Mouse (Mus musculus) large intestine, adult 2 months (tissue): ENCODE measurements around the gene Btk. TPM values are rescaled to one million over a fixed set of nuclear protein-coding genes. Genes with fewer than 3 reads are reported as not detected.
"Not testable (repeated sequence)": the region's sequence is repeated elsewhere in the genome, so short reads cannot be mapped to it uniquely, and the experiment has no call there.

Experiments used
- DNase-seq: peaks from one replicate; pipeline ENCODE4 v3.0.0-alpha.2; 2012; ENCODE audit warnings: low read depth, low spot score
- WGBS: fragments of 180-500 bp; shearing (Covaris S2); methylation state at CpG from one replicate; pipeline ENCODE4 v1.1.7; 2018; 5-methylcytosine and 5-hydroxymethylcytosine counted together
- polyA plus RNA-seq: library from polyadenylated mRNA; depleted of rRNA; stranded (reverse); fragments of >200 nt; gene quantifications from 2 replicates; pipeline ENCODE4 v1.2.3, GENCODE M21; 2012

Btk gene
- polyA plus RNA-seq, 1 experiment = 2.0 TPM

- DNase-seq = peak; percentile 46
- WGBS = 15% methylated on average over 45 of the region's 45 CpGs
Observed at GRCm38 (mm10) chrX:134585103-134586002, 2.0 kb upstream of the Btk start, which contains the start of gene Rpl36a. Rpl36a (plus strand) TSS chrX:134585654.

GRCm38 (mm10) chrX:134582270-134582669, 1.1 kb downstream of the Btk start:
- no peak for DNase-seq
- 76% methylated on average over 11 of the region's 11 CpGs for WGBS

GRCm38 (mm10) chrX:134580528-134581305, 2.7 kb downstream of the Btk start:
- WGBS = 81% methylated on average over 14 of the region's 14 CpGs
- DNase-seq = no peak

- WGBS = 83% methylated on average over 4 of the region's 4 CpGs
- no peak for DNase-seq
Observed at GRCm38 (mm10) chrX:134577896-134578295, 5.5 kb downstream of the Btk start.

- 75% methylated on average over 8 of the region's 8 CpGs for WGBS
- DNase-seq = no peak
Observed at GRCm38 (mm10) chrX:134566536-134567222, 16.7 kb downstream of the Btk start.

GRCm38 (mm10) chrX:134564326-134564725, 19.0 kb downstream of the Btk start:
- 80% methylated on average over 4 of the region's 4 CpGs for WGBS
- no peak for DNase-seq

- DNase-seq = no peak
- 45% methylated on average over 6 of the region's 6 CpGs for WGBS
Observed at GRCm38 (mm10) chrX:134554425-134554824, 28.9 kb downstream of the Btk start.

- 80% methylated on average over 4 of the region's 4 CpGs for WGBS
- no peak for DNase-seq
Observed at GRCm38 (mm10) chrX:134553326-134553725, 30.0 kb downstream of the Btk start.

GRCm38 (mm10) chrX:134550903-134551302, 32.5 kb downstream of the Btk start:
- WGBS = 28% methylated on average over 5 of the region's 5 CpGs
- no peak for DNase-seq

- WGBS = 86% methylated on average over 4 of the region's 4 CpGs
- DNase-seq = no peak
Observed at GRCm38 (mm10) chrX:134547330-134547729, 36.0 kb downstream of the Btk start.

- DNase-seq = no peak
- 9% methylated on average over 6 of the region's 6 CpGs for WGBS
Observed at GRCm38 (mm10) chrX:134541955-134542308, 41.4 kb downstream of the Btk start.

GRCm38 (mm10) chrX:134541145-134541954, 42.0 kb downstream of the Btk start, which contains the start of gene Timm8a1:
Timm8a1 (minus strand) TSS chrX:134541865.
- 11% methylated on average over 56 of the region's 61 CpGs for WGBS

GRCm38 (mm10) chrX:134540414-134541135, 42.8 kb downstream of the Btk start:
- no peak for DNase-seq
- 15% methylated on average over 12 of the region's 12 CpGs for WGBS

More at GRCm38 (mm10) chrX:134541145-134541954, 42.0 kb downstream of the Btk start, which contains the start of gene Timm8a1:
- DNase-seq = no peak

- 66% methylated on average over 10 of the region's 10 CpGs for WGBS
- not testable (repeated sequence) for DNase-seq
Observed at GRCm38 (mm10) chrX:134539795-134540194, 43.6 kb downstream of the Btk start.

- WGBS = 80% methylated on average over 2 of the region's 2 CpGs
- DNase-seq = no peak
Observed at GRCm38 (mm10) chrX:134533346-134533745, 50.0 kb downstream of the Btk start.

- 82% methylated on average over 4 of the region's 4 CpGs for WGBS
- DNase-seq = no peak
Observed at GRCm38 (mm10) chrX:134525260-134525659, 58.1 kb downstream of the Btk start.

GRCm38 (mm10) chrX:134523772-134524171, 59.6 kb downstream of the Btk start:
- no peak for DNase-seq
- 74% methylated on average over 4 of the region's 4 CpGs for WGBS

- DNase-seq = no peak
- 13% methylated on average over 2 of the region's 2 CpGs for WGBS
Observed at GRCm38 (mm10) chrX:134509473-134509872, 73.9 kb downstream of the Btk start.
